Mouse (Mus musculus): ENCODE measurements around the gene Bcl9. TPM values are rescaled to one million over a fixed set of nuclear protein-coding genes. Genes with fewer than 3 reads are reported as not detected.

The Bcl9 gene
- total and polyA plus RNA-seq, 3 experiments, result 14.3 to 22.4 (median 15.3) TPM

GRCm38 (mm10) chr3:97178885-97179284, 118.8 kb downstream of the Bcl9 start:
- DNase-seq, result no peak
- TF ChIP-seq CTCF (IDR thresholded peaks at IDR 0.05) (no peak), POLR2A (IDR thresholded peaks at IDR 0.05; ENCODE audit: insufficient read depth, low read depth, low read length) (no peak), EP300 (IDR thresholded peaks at IDR 0.05; ENCODE audit: insufficient read depth, low read depth, low read length) (no peak)
- H3K27me3 ChIP-seq (ENCODE audit: control insufficient read depth, insufficient read depth, low read length), result no peaks in the 10 kb centered on the region
- 74% methylated on average over 6 of the region's 6 CpGs for whole genome bisulfite sequencing
- no peak overlapping the region for H3K4me3 ChIP-seq
- H3K4me1 ChIP-seq (ENCODE audit: control insufficient read depth, insufficient read depth, low read length), result no peaks in the 10 kb centered on the region
- H3K9ac ChIP-seq (ENCODE audit: low read depth, low read length), result no peak overlapping the region
- H3K79me2 ChIP-seq (replicated peaks; ENCODE audit: control insufficient read depth, insufficient read depth, low read length), result no peaks in the 10 kb centered on the region
- no peak overlapping the region for H3K27ac ChIP-seq
- H3K36me3 ChIP-seq (ENCODE audit: control insufficient read depth, insufficient read depth, low read length), result no peaks in the 10 kb centered on the region
- intact Hi-C loops (cut with DNase I), result no loop called here

- Histone ChIP-seq H3K4me3 (no peak overlapping the region), H3K9ac (ENCODE audit: low read depth, low read length) (no peak overlapping the region), H3K27ac (no peak overlapping the region), H3K27me3 (ENCODE audit: control insufficient read depth, insufficient read depth, low read length) (no peaks in the 10 kb centered on the region), H3K79me2 (replicated peaks; ENCODE audit: control insufficient read depth, insufficient read depth, low read length) (no peaks in the 10 kb centered on the region), H3K4me1 (ENCODE audit: control insufficient read depth, insufficient read depth, low read length) (no peaks in the 10 kb centered on the region), H3K36me3 (ENCODE audit: control insufficient read depth, insufficient read depth, low read length) (no peaks in the 10 kb centered on the region)
- TF ChIP-seq EP300 (IDR thresholded peaks at IDR 0.05; ENCODE audit: insufficient read depth, low read depth, low read length), result no peak
- no peak for TF ChIP-seq CTCF (IDR thresholded peaks at IDR 0.05)
- TF ChIP-seq POLR2A (IDR thresholded peaks at IDR 0.05; ENCODE audit: insufficient read depth, low read depth, low read length), result no peak
- no peak for DNase-seq
- WGBS, result 86% methylated on average over 5 of the region's 5 CpGs
- intact Hi-C loops (cut with DNase I), result no loop called here
These were observed 125.1 kb downstream of the Bcl9 start for GRCm38 (mm10) chr3:97172632-97173031.

- TF ChIP-seq CTCF (IDR thresholded peaks at IDR 0.05), result no peak
- TF ChIP-seq EP300 (IDR thresholded peaks at IDR 0.05; ENCODE audit: insufficient read depth, low read depth, low read length), result no peak
- no peak for TF ChIP-seq POLR2A (IDR thresholded peaks at IDR 0.05; ENCODE audit: insufficient read depth, low read depth, low read length)
- Histone ChIP-seq H3K27ac (no peak overlapping the region), H3K79me2 (replicated peaks; ENCODE audit: control insufficient read depth, insufficient read depth, low read length) (no peaks in the 10 kb centered on the region), H3K4me1 (ENCODE audit: control insufficient read depth, insufficient read depth, low read length) (no peaks in the 10 kb centered on the region), H3K36me3 (ENCODE audit: control insufficient read depth, insufficient read depth, low read length) (no peaks in the 10 kb centered on the region), H3K4me3 (no peak overlapping the region), H3K9ac (ENCODE audit: low read depth, low read length) (no peak overlapping the region), H3K27me3 (ENCODE audit: control insufficient read depth, insufficient read depth, low read length) (no peaks in the 10 kb centered on the region)
- DNase-seq, result no peak
- intact Hi-C loops (cut with DNase I), result no loop called here
- WGBS, result 73% methylated on average over 9 of the region's 9 CpGs
These were observed 125.5 kb downstream of the Bcl9 start for GRCm38 (mm10) chr3:97172231-97172630.

GRCm38 (mm10) chr3:97171531-97171930, 126.2 kb downstream of the Bcl9 start:
- 77% methylated on average over 6 of the region's 6 CpGs for WGBS
- Histone ChIP-seq H3K27me3 (ENCODE audit: control insufficient read depth, insufficient read depth, low read length) (no peaks in the 10 kb centered on the region), H3K36me3 (ENCODE audit: control insufficient read depth, insufficient read depth, low read length) (no peaks in the 10 kb centered on the region), H3K4me3 (no peak overlapping the region), H3K27ac (no peak overlapping the region), H3K4me1 (ENCODE audit: control insufficient read depth, insufficient read depth, low read length) (no peaks in the 10 kb centered on the region), H3K79me2 (replicated peaks; ENCODE audit: control insufficient read depth, insufficient read depth, low read length) (no peaks in the 10 kb centered on the region), H3K9ac (ENCODE audit: low read depth, low read length) (no peak overlapping the region)
- intact Hi-C loops (cut with DNase I), result no loop called here
- DNase-seq, result no peak
- TF ChIP-seq POLR2A (IDR thresholded peaks at IDR 0.05; ENCODE audit: insufficient read depth, low read depth, low read length) (no peak), CTCF (IDR thresholded peaks at IDR 0.05) (no peak), EP300 (IDR thresholded peaks at IDR 0.05; ENCODE audit: insufficient read depth, low read depth, low read length) (no peak)

GRCm38 (mm10) chr3:97167126-97167525, 130.6 kb downstream of the Bcl9 start:
- intact Hi-C loops (cut with DNase I), result no loop called here
- Histone ChIP-seq H3K36me3 (ENCODE audit: control insufficient read depth, insufficient read depth, low read length) (no peaks in the 10 kb centered on the region), H3K79me2 (replicated peaks; ENCODE audit: control insufficient read depth, insufficient read depth, low read length) (no peaks in the 10 kb centered on the region), H3K4me1 (ENCODE audit: control insufficient read depth, insufficient read depth, low read length) (no peaks in the 10 kb centered on the region), H3K27me3 (ENCODE audit: control insufficient read depth, insufficient read depth, low read length) (no peaks in the 10 kb centered on the region), H3K4me3 (no peak overlapping the region), H3K9ac (ENCODE audit: low read depth, low read length) (no peak overlapping the region), H3K27ac (no peak overlapping the region)
- no peak for TF ChIP-seq EP300 (IDR thresholded peaks at IDR 0.05; ENCODE audit: insufficient read depth, low read depth, low read length)
- no peak for TF ChIP-seq CTCF (IDR thresholded peaks at IDR 0.05)
- no peak for TF ChIP-seq POLR2A (IDR thresholded peaks at IDR 0.05; ENCODE audit: insufficient read depth, low read depth, low read length)
- 48% methylated on average over 4 of the region's 4 CpGs for WGBS
- peak in 1 of 2 experiments; percentile 11 for DNase-seq

- no peak for TF ChIP-seq EP300 (IDR thresholded peaks at IDR 0.05; ENCODE audit: insufficient read depth, low read depth, low read length)
- TF ChIP-seq POLR2A (IDR thresholded peaks at IDR 0.05; ENCODE audit: insufficient read depth, low read depth, low read length), result no peak
- no peaks in the 10 kb centered on the region for H3K36me3 ChIP-seq (ENCODE audit: control insufficient read depth, insufficient read depth, low read length)
- no peak for DNase-seq
- no peak overlapping the region for H3K27ac ChIP-seq
- no peaks in the 10 kb centered on the region for H3K4me1 ChIP-seq (ENCODE audit: control insufficient read depth, insufficient read depth, low read length)
- H3K9ac ChIP-seq (ENCODE audit: low read depth, low read length), result no peak overlapping the region
- WGBS, result 63% methylated on average over 4 of the region's 4 CpGs
- no peak overlapping the region for H3K4me3 ChIP-seq
- no peaks in the 10 kb centered on the region for H3K79me2 ChIP-seq (replicated peaks; ENCODE audit: control insufficient read depth, insufficient read depth, low read length)
- no peaks in the 10 kb centered on the region for H3K27me3 ChIP-seq (ENCODE audit: control insufficient read depth, insufficient read depth, low read length)
- intact Hi-C loops (cut with DNase I), result no loop called here
These were observed 133.2 kb downstream of the Bcl9 start for GRCm38 (mm10) chr3:97164477-97164876.

All from heart, adult 2 months (tissue).